Mouse (Mus musculus) olfactory bulb, adult 2 months (tissue): ENCODE results near the gene Pycr1. TPM values are rescaled to one million over a fixed set of nuclear protein-coding genes. Genes with fewer than 3 reads are reported as not detected.

Experiments
- H3K27ac ChIP-seq: fragments of 200-500 bp; 2 replicates; pipeline ENCODE4 v1.5.1; 2012; ENCODE audit warnings: low read depth, low read length; ENCODE audit not compliant: insufficient read depth
- H3K4me1 ChIP-seq: fragments of 200-500 bp; 2 replicates; pipeline ENCODE4 v1.6.1; 2012; ENCODE audit warnings: low read length; ENCODE audit not compliant: control insufficient read depth, insufficient read depth
- H3K4me3 ChIP-seq: fragments of 200-500 bp; 2 replicates; pipeline ENCODE4 v1.5.1; 2012; ENCODE audit warnings: mild to moderate bottlenecking, low read depth, low read length, moderate library complexity; ENCODE audit not compliant: insufficient read depth
- CTCF ChIP-seq: fragments of 200-500 bp; IDR thresholded peaks from 2 replicates; pipeline ENCODE4 v1.5.1; 2012; ENCODE audit warnings: low read depth, mild to moderate bottlenecking, low read length, moderate library complexity; ENCODE audit not compliant: insufficient read depth
- POLR2A ChIP-seq: fragments of 200-500 bp; IDR thresholded peaks from 2 replicates; pipeline ENCODE4 v1.6.1; 2012; ENCODE audit warnings: mild to moderate bottlenecking, low read depth, low read length, moderate library complexity; ENCODE audit not compliant: insufficient read depth
- WGBS: fragments of 180-500 bp; shearing (Covaris S2); methylation state at CpG from one replicate; pipeline ENCODE4 v1.1.7; 2018; 5-methylcytosine and 5-hydroxymethylcytosine counted together
- polyA plus RNA-seq: library from polyadenylated mRNA; stranded (reverse); fragments of >200 nt; gene quantifications from 2 replicates; pipeline ENCODE4 v1.2.4, GENCODE M21; 2012; ENCODE audit warnings: low replicate concordance; ENCODE audit not compliant: missing spikeins, insufficient read depth, insufficient read length

Gene Pycr1
- polyA plus RNA-seq: not detected in 2 replicates

DNA sequence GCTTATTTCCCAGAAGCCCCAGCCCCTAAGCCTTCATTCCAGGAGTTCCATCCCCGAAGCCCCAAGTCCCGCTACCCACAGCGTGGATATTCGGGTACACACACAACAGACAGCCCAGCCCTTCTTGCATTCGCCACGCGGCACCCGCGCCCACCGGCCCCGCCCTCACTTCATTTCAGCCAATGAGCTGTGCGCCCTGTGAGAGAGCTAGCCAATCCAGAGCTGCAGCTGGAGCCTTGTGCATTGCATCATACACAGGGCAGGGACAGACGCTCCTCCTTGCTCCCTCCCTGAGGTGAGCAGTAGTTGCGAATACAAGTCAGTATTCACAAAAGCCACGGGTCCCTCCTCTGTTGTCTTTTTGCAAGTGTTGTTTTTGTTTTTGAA, at the start of gene Pycr1:
Pycr1 (minus strand) TSS at position 169 of the 387 bp plus-strand sequence.
- H3K4me1 ChIP-seq: peaks cover 27% of the 10 kb centered on the region
- 0% methylated on average over 15 of the region's 15 CpGs for WGBS
- TF ChIP-seq POLR2A (no peak), CTCF (no peak)

DNA sequence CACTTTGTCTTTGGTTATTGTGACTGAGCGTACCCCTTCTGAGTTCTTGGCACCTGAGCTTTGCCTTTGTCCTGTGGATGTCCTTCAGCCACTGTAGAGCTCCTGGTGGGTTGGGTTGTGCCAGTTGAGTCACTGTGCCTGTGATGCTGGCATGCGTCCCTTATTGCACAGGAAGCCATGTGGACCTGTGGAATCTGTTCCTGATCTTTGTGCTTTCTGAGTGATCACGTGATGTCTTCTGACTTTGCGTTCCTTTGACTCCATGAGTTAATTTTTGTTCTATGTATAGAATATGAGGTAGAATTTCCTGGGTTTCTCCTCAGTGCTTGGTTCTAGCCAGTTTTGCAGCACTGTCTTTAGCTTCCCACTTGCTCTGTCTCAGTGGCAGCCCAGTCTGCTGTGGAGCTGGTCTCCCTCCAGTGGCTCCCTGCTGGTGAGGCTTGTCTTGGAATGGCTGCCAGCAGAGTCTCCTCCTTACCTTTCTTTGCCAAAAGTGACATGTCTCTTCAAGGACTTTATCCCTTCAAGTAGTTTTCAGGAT, 49.0 kb upstream of the Pycr1 start:
- Histone ChIP-seq H3K27ac (no peak overlapping the region), H3K4me3 (no peak overlapping the region), H3K4me1 (peaks cover 3% of the 10 kb centered on the region; the same call in 1 of the 2 replicates)
- 77% methylated on average over 4 of the region's 4 CpGs for WGBS
- no peak for TF ChIP-seq POLR2A
- no peak for TF ChIP-seq CTCF

More for the DNA sequence above, at the start of gene Pycr1:
- peak within 1 kb of the TSS; percentile 55 for H3K4me3 ChIP-seq
- H3K27ac ChIP-seq: no peak within 1 kb of the TSS

DNA sequence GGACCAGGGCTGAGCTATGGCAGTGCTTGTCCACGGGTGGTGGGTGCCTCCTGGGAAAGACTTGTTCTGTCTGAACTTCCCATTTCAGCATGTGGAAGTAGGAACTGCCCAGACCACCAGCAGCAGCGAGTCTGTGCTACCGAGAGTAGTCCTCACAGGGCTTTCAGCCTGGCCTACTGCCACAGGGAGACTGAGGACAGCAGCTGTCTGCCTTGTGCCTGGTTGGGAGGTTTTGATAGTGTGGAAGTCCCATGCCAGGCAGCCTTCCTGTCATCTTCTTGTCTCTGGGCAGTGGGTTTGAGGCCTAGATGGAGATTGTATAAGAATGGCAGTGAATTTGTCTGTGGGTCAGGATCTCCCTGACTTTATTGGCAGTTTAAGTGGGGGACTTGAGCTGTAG, 45.8 kb upstream of the Pycr1 start:
- 81% methylated on average over 3 of the region's 3 CpGs for WGBS

DNA sequence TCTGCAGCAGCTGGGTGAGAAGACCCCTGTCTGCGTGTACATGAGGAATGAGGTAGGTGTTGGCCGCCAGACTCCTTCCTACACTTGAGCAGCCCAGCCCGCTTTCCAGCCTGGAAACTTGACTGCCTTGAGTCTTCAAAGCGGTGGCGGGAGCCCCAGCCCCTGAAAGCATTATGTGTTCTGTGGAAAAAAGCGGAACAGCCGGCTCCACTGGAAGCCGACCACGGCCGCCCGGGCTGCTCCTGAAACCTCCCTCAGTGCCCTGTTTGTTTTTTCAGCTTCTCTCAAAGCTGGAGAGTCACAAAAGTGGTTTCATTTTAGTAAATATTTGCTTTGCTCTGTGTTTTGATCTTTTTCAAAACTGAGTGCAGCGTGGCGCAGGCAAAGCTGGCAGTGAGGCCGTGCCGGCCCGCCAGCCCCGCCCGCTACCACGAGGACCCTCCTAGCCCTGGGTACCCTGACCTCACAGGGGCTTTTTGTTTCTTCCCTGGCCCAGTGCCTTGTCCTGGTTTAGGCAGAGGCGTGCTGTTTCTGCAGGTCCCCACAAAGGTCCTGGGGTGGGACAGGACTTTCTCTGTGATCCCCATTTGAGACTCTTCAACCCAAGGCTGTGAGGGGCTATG, 43.2 kb upstream of the Pycr1 start:
- H3K27ac ChIP-seq: no peak overlapping the region
- 58% methylated on average over 20 of the region's 20 CpGs for WGBS
- TF ChIP-seq POLR2A (no peak), CTCF (no peak)
- H3K4me1 ChIP-seq: no peaks in the 10 kb centered on the region
- no peak overlapping the region for H3K4me3 ChIP-seq

More for the DNA sequence above, 45.8 kb upstream of the Pycr1 start:
- no peaks in the 10 kb centered on the region; the same call in 1 of the 2 replicates for H3K4me1 ChIP-seq
- no peak for TF ChIP-seq POLR2A
- no peak for TF ChIP-seq CTCF
- no peak overlapping the region for H3K27ac ChIP-seq
- H3K4me3 ChIP-seq: no peak overlapping the region

DNA sequence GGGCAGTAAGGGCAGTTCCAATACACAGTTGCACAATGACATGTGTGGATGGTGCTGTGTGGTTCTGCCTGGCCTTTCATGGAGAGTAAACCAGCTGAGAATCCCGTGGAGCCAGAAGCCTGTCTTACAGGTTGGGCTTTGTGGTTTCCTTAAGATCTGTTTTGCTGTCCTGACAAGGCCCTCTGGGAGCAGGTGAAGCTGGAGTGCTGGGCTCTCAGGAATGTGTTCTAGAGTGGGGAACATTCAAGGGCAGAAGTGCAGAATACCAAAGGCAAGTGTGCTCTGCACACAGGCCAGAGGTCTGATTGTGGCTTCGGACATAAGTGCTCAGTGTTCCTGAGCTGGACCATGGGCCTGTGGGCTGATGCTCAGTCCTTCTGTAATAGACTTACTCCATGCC, 41.1 kb upstream of the Pycr1 start:
- WGBS: 93% methylated on average over 2 of the region's 2 CpGs

DNA sequence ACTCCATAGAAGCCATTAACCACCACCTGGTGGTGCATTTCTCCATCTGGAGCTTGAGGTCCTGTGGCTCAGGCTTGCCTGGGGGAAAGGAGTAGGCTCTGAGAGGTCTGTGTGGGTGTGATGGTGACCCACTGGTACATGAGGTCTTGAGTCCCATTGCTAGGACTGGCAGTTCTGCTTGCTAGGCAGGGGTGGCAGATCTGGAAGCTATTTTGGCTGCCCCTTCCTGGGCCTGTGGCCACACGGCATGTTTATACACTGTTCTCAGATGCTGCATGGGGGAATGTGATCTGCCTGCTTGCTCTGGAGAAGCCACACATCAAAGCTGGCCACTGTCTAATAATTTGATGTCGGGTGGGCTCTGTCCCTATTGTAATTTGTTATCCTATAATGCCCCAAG, 40.5 kb upstream of the Pycr1 start:
- TF ChIP-seq CTCF (no peak), POLR2A (no peak)
- 85% methylated on average over 2 of the region's 2 CpGs for WGBS

More for the DNA sequence above, 41.1 kb upstream of the Pycr1 start:
- H3K4me1 ChIP-seq: no peaks in the 10 kb centered on the region
- TF ChIP-seq CTCF (no peak), POLR2A (no peak)
- no peak overlapping the region for H3K27ac ChIP-seq
- H3K4me3 ChIP-seq: no peak overlapping the region

DNA sequence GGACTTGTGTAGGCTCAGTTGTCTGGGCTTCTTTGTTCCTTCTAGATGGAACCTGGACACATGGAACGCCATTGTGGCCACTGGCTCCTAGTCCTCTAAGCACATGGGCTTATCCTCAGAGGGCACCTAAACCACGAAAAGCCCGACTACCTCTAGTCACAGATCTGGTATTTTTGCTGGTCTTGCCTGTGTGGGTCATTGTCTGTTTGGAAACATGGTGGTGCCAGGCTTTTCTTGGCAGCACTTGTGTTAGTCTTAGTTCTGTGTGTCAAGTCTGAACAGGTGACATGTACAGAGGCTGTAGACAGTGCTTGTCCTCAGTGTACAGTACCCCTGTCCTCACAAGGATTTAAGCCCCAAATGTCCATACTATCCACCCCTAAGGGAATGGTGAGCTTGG, 40.0 kb upstream of the Pycr1 start:
- no peak overlapping the region for H3K4me3 ChIP-seq
- H3K4me1 ChIP-seq: no peaks in the 10 kb centered on the region
- TF ChIP-seq CTCF: no peak
- TF ChIP-seq POLR2A: no peak
- 84% methylated on average over 3 of the region's 3 CpGs for WGBS
- H3K27ac ChIP-seq: no peak overlapping the region

More for the DNA sequence above, 40.5 kb upstream of the Pycr1 start:
- Histone ChIP-seq H3K4me3 (no peak overlapping the region), H3K4me1 (no peaks in the 10 kb centered on the region), H3K27ac (no peak overlapping the region)

DNA sequence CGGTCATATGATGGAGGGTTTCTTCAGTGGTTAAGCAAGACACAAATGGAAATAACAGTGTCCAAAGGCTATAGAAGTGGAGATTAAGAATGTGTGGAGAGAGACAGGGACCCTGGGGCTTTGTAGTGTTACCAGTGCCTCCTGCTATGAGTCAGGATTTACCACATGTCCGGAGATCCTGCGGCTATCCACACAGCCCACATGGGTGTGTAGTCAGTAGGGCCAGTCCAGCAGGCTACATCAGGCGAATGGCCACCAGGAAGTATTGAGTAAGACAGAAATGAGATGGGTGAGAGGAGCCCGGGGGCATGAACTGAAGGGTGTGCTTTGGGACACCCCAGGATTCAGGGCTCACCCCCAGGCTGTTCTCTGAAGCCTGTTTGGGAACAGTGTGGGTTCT, 39.1 kb upstream of the Pycr1 start:
- TF ChIP-seq POLR2A (no peak), CTCF (no peak)
- Histone ChIP-seq H3K27ac (no peak overlapping the region), H3K4me1 (no peaks in the 10 kb centered on the region), H3K4me3 (no peak overlapping the region)
- 91% methylated on average over 5 of the region's 5 CpGs for WGBS

DNA sequence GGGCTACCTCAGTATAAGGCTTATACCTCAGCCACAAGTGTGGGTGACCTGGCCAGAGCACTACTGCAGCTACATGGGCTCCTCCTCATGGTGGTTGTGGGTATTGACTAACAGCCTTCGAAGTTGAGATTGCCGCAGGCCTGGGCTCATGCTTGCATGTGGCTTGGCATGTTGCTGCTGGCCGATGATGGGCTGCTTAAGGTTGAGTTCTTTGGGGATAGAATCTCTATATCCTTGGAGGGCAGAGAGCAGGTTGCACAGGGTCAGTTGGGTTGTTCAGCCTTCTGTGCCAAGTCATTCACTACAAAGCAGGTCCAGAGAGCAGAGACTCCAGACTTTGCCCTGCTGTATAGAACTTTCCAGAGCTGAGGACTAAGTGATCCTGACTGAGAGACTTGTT, 36.3 kb upstream of the Pycr1 start:
- 61% methylated on average over 3 of the region's 3 CpGs for WGBS

More for the DNA sequence above, 36.3 kb upstream of the Pycr1 start:
- Histone ChIP-seq H3K4me1 (peaks cover 2% of the 10 kb centered on the region; the same call in 1 of the 2 replicates), H3K4me3 (no peak overlapping the region), H3K27ac (no peak overlapping the region)
- TF ChIP-seq POLR2A (no peak), CTCF (no peak)
